Mouse (Mus musculus) induced T-regulatory cell, adult 2 months (primary cell): ENCODE results near the gene Pard3.

Source experiments
- DNase-seq: peaks from one replicate; pipeline ENCODE4 v3.0.0-alpha.2; 2012; ENCODE audit warnings: low read depth

Pard3 gene

GRCm38 (mm10) chr8:127439392-127440160 lies 375.9 kb downstream of the Pard3 start:
- DNase-seq = no peak

- DNase-seq = no peak
Observed at GRCm38 (mm10) chr8:127440161-127440833, 376.6 kb downstream of the Pard3 start.

DNA sequence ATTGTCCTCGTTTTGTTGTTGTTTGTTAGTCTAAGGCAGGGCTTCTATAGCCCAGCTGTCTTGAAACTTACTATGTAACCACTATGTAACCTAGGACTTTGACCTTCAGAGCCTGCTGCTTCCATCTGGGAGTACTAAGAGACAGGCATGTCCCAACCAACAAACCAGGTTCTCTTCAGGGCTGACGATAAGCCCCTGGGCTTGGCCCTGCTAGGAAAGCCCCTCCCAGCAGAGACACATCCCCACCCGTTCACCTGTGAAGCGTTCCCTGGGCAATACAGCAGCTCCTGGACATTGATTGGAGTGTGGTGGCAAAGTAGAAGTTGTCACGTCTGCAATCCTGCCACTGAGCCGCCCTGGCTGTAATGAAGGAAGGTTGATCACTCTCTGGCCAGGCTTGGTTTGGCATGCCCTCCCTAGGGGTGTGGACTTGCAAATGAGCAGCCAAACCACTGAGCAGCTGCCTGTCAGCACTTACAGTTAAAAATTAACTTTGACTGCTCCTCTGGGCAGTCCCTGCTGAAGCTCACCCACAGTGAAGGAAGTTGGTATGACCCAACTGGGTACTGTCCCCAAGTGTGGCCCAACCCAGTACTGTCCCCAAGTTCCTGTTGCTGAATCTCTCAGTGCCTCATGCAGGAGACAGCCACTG lies 377.3 kb downstream of the Pard3 start:
- DNase-seq = peak; percentile 20

GRCm38 (mm10) chr8:127447401-127447800 lies 383.7 kb downstream of the Pard3 start:
- no peak for DNase-seq

GRCm38 (mm10) chr8:127449066-127449840 lies 385.6 kb downstream of the Pard3 start:
- DNase-seq = no peak

- DNase-seq = no peak
Observed at GRCm38 (mm10) chr8:127450954-127451668, 387.4 kb downstream of the Pard3 start.

DNA sequence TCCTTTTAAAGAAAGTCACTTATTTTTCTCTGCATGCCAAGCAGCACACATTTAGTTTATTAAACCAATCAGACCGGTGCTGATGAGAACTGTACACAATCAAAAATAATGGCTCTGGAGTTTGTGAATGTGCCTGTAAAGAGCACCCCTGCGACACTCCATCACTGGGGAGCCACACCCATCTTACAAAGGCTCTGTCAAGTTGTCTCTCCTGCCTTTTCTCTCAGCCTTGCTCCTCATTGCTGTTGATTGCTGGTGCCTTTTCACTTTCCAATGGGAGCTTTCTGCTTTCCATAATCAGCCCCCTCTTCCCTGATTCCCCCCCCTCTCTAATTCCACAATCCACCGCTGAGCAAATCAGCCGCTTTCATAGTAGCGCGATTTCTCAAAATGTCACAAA lies 388.7 kb downstream of the Pard3 start:
- no peak for DNase-seq

DNA sequence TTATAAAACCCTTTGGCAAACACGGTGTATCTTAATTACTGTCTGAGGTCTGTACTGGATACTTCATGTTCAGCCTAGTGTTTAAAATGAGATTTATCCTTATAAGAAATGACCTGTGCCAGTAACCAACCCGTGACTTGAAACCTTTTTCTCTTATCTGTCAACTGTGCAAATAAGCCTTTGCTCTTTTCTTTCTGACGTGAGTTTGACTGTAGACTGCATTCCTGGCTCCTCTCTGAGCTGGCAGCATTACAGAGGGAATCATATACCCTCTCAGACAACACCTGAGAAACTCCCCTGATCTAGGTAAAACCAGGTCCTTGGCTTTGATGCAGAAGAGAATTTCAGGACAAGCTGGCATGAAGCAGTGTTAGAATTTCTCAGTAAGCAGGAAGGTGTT lies 394.2 kb downstream of the Pard3 start:
- DNase-seq = no peak

DNA sequence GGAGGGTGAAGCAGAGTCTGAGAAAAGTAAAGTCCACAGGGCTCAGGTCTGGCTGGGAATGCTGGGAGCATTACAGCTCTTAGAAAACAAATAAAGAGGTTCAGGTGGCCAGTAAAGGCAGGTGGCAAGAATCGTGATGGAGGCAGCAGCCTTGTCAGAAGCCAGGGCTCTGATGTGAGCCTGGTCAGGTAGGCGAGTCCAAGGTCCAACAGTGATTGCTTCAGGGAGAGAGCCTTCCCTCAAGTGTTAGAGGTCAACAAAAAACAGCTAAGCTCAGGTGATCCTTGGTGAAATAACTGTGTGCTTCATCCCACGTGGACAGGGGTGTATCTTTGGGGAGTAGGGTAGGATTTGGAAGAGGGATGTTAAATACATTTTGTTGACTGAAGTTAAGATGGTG lies 397.5 kb downstream of the Pard3 start:
- DNase-seq = no peak

- no peak for DNase-seq
Observed at GRCm38 (mm10) chr8:127462378-127462935, 398.8 kb downstream of the Pard3 start.

DNA sequence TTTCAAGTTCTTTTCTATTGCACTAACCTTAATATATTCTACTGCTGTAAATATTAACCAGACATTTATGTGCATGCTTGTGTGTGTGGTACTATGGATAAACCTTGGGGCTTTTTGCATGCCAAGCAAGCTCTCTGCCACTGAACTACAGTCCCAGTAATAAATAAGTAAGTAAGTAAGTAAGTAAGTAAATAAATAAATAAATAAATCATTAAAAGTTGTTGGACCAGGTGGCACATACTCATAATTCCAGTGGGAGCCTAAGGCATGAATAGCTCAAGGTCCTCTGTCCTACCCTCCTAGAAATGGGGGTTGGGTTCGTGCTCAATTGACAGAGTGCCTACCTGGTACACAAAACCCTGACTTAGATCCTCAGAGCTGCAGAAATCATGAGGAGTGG lies 400.6 kb downstream of the Pard3 start:
- no peak for DNase-seq

GRCm38 (mm10) chr8:127472204-127472603 lies 408.5 kb downstream of the Pard3 start:
- DNase-seq = no peak

- DNase-seq = no peak
Observed at GRCm38 (mm10) chr8:127480003-127480402, 416.3 kb downstream of the Pard3 start.

DNA sequence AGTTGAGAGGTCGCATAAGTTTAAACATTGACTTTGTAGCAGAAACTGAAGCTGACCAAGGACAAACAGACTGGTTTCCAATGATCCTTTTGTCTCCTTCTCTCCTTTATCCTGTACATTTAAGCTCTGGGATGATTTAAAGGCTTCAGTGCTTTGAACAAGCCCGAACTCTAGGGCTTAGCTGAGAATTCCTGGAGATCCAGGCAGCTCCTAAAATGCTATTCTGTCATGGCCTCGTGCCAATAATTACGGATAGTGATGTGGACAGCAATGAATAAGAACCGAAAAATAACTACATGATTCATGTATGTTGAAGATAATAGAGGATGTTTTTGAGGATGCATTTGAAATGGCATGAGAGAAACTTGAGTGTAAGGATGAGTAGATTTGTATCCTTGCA lies 421.9 kb downstream of the Pard3 start:
- no peak for DNase-seq

GRCm38 (mm10) chr8:127491963-127492362 lies 428.3 kb downstream of the Pard3 start:
- DNase-seq = no peak

GRCm38 (mm10) chr8:127495226-127495780 lies 431.6 kb downstream of the Pard3 start:
- DNase-seq = peak; percentile 17

- no peak for DNase-seq
Observed at GRCm38 (mm10) chr8:127498997-127499719, 435.5 kb downstream of the Pard3 start.

DNA sequence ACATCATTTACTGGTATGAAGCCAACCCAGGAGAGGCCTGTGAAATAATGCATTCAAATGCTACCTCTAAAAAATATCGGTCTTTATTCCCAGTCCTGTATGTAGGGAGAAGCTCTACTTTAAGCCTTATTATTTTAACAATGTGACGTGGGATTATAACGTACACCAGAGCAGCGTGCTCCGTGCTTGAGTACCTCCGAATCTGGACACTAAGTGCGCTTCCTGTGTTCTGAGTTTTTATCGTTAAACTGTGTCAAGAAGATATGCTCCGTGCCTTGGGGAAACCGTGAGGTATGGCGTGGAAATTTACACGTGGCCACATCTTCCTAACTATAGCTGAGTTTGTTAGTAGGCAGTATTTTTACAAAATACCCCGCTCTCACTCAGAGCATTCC lies 436.0 kb downstream of the Pard3 start:
- no peak for DNase-seq

DNA sequence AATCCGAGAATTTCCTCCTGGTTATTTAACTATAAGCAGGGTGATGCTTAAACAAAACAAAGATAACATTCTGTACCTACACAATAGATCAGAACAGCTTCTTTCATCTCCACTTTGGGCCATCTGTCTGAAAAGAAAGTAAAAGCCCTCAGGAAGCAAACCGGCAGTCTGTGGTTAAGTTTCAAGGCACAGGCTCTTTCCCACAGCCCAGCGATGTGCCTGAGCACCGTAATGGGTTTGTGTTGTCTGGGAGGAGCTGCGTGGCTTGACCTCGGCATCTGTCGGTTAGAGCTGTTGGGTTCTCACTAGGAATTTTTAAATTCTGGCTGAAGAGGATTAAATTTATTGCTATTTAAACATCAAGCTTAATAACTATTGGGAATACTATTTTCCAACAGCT lies 436.5 kb downstream of the Pard3 start:
- peak; percentile 62 for DNase-seq

- DNase-seq = peak; percentile 17
Observed at GRCm38 (mm10) chr8:127501756-127502155, 438.1 kb downstream of the Pard3 start.
